Mouse (Mus musculus) kidney, postnatal 10 days (tissue): ENCODE data around the gene Disp3.
A peak's percentile ranks its signal among the peaks of the same experiment; 100 is the strongest.

Source experiments
- DNase-seq: peaks from one replicate; pipeline ENCODE4 v3.0.0; 2021; ENCODE audit warnings: mixed read lengths

The Disp3 gene

GRCm38 (mm10) chr4:148288055-148288549 lies 337 bp upstream of the Disp3 start:
- peak; percentile 83 for DNase-seq

- DNase-seq = no peak
Measured at GRCm38 (mm10) chr4:148287041-148287440, 724 bp downstream of the Disp3 start.

GRCm38 (mm10) chr4:148286226-148287031 lies 1.3 kb downstream of the Disp3 start:
- DNase-seq = peak; percentile 79

- DNase-seq = no peak
Measured at GRCm38 (mm10) chr4:148284219-148284618, 3.5 kb downstream of the Disp3 start.

GRCm38 (mm10) chr4:148276816-148277491 lies 10.8 kb downstream of the Disp3 start:
- DNase-seq = no peak

- no peak for DNase-seq
Measured at GRCm38 (mm10) chr4:148274671-148275070, 13.1 kb downstream of the Disp3 start.

- no peak for DNase-seq
Measured at GRCm38 (mm10) chr4:148273229-148273628, 14.5 kb downstream of the Disp3 start.

- DNase-seq = no peak
Measured at GRCm38 (mm10) chr4:148271656-148272055, 16.1 kb downstream of the Disp3 start.

- no peak for DNase-seq
Measured at GRCm38 (mm10) chr4:148266973-148267507, 20.7 kb downstream of the Disp3 start.

GRCm38 (mm10) chr4:148259941-148260340 lies 27.8 kb downstream of the Disp3 start:
- DNase-seq = no peak

- DNase-seq = no peak
Measured at GRCm38 (mm10) chr4:148249341-148249740, 38.4 kb downstream of the Disp3 start.

GRCm38 (mm10) chr4:148240387-148240786 lies 47.4 kb downstream of the Disp3 start:
- no peak for DNase-seq

GRCm38 (mm10) chr4:148239474-148240130 lies 48.2 kb downstream of the Disp3 start:
- DNase-seq = no peak

- DNase-seq = no peak
Measured at GRCm38 (mm10) chr4:148238919-148239318, 48.8 kb downstream of the Disp3 start.

GRCm38 (mm10) chr4:148238218-148238617 lies 49.5 kb downstream of the Disp3 start:
- no peak for DNase-seq

- DNase-seq = no peak
Measured at GRCm38 (mm10) chr4:148236664-148237063, 51.1 kb downstream of the Disp3 start.

- no peak for DNase-seq
Measured at GRCm38 (mm10) chr4:148233061-148233460, 54.7 kb downstream of the Disp3 start.

GRCm38 (mm10) chr4:148232615-148233014 lies 55.1 kb downstream of the Disp3 start:
- no peak for DNase-seq

GRCm38 (mm10) chr4:148232124-148232523 lies 55.6 kb downstream of the Disp3 start:
- no peak for DNase-seq

- peak; percentile 88 for DNase-seq
Measured at GRCm38 (mm10) chr4:148229646-148230045, 58.1 kb downstream of the Disp3 start.

GRCm38 (mm10) chr4:148222983-148223382 lies 64.8 kb downstream of the Disp3 start:
- no peak for DNase-seq

GRCm38 (mm10) chr4:148220656-148221055 lies 67.1 kb downstream of the Disp3 start:
- no peak for DNase-seq

- DNase-seq = peak; percentile 10
Measured at GRCm38 (mm10) chr4:148218238-148218637, 69.5 kb downstream of the Disp3 start.
